ENCODE assay signal across 24 mouse cellular contexts in genomic region chr1:105522321-105522720, GRCm38 (mm10).
DNase-seq lines count a peak whose midpoint lies in the region; ATAC-seq and TF ChIP-seq lines count a peak whose summit lies in the region.
"Had no signal": no experiment of that assay in that cellular context is flagged by ENCODE, and none has a peak within 500 bp of the region (broad histone marks: within the 10 kb centered on the region; RNA-seq: fewer than 3 reads in every experiment).

No protein-coding gene starts in this region.

- H3K4me3 ChIP-seq in ES-Bruce4 (ENCODE audit: low read depth, low read length) (no peak overlapping the region), ES-E14 (ENCODE audit: insufficient read depth in 1 of 2, low read depth in 1 of 2, low read length in 2 of 2, poor library complexity in 1 of 2, severe bottlenecking in 1 of 2) (no peak overlapping the region)
- H3K4me3 ChIP-seq: embryonic facial prominence, embryonic 13.5 days; embryonic facial prominence, embryonic 15.5 days; forebrain, embryonic 13.5 days; forebrain, embryonic 15.5 days had no signal

- TF ChIP-seq POLR2A in ES-Bruce4 (IDR thresholded peaks at IDR 0.05; ENCODE audit: insufficient read depth, low read length): no peak

- in situ Hi-C loops in ES-E14 (cut with MboI; ENCODE audit: low sequenced_read_pairs in 2 of 2, unreplicated experiment in 2 of 2): no loop called here

- no peak for ATAC-seq in erythroblast, adult 5-6 weeks (replicated peaks; ENCODE audit: low FRiP score, poor library complexity, severe bottlenecking)
- ATAC-seq: activated CD4-positive, CD25-positive, alpha-beta regulatory T cell, adult 4 months; CD4-positive, CD25-positive, alpha-beta regulatory T cell, adult 4 months; forebrain, embryonic 13.5 days; forebrain, embryonic 15.5 days; forebrain, postnatal 0 days had no signal

- H3K9ac ChIP-seq in ES-Bruce4 (ENCODE audit: low read depth, poor library complexity, severe bottlenecking): no peak overlapping the region
- no peak overlapping the region for H3K9ac ChIP-seq in ES-E14 (ENCODE audit: insufficient read depth, low read depth, low read length, poor library complexity, severe bottlenecking)
- H3K9ac ChIP-seq: embryonic facial prominence, embryonic 13.5 days; embryonic facial prominence, embryonic 15.5 days; forebrain, embryonic 13.5 days; forebrain, embryonic 15.5 days; forebrain, postnatal 0 days had no signal

- TF ChIP-seq CTCF in ES-Bruce4 (IDR thresholded peaks at IDR 0.05; ENCODE audit: low read depth, low read length): no peak

- 0 out of 2 replicates have a peak, but pooled peaks have one; percentile 35 for TF ChIP-seq EP300 in ES-Bruce4 (IDR thresholded peaks at IDR 0.05; ENCODE audit: insufficient read depth, low read depth, low read length)

- H3K36me3 ChIP-seq in ES-Bruce4 (ENCODE audit: control insufficient read depth, insufficient read depth, low read length, poor library complexity, severe bottlenecking) (no peaks in the 10 kb centered on the region; the same call in 1 of the 2 replicates), ES-E14 (ENCODE audit: control insufficient read depth, insufficient read depth, low read length, poor library complexity, severe bottlenecking) (no peaks in the 10 kb centered on the region)
- H3K36me3 ChIP-seq: forebrain, embryonic 15.5 days had no signal

- peak; percentile 27 for DNase-seq in ES-E14 (ENCODE audit: low read depth, low spot score)
- DNase-seq in WW6 (ENCODE audit: low read depth, low spot score): peak; percentile 18
- DNase-seq in right cerebral cortex, postnatal 36 days (ENCODE audit: low spot score in 2 of 2): no peak
- DNase-seq in adrenal gland, adult 2 months: no peak
- DNase-seq: adrenal gland, postnatal 10 days; adrenal gland, postnatal 25 days; B cell, adult 2 months; cerebellum, adult 11 months; cerebellum, adult 18-20 months; cerebellum, adult 8-10 months; cerebellum, adult 9-11 months; cerebellum, postnatal 14 days; cerebellum, postnatal 36 days; embryo, embryonic 11 days; forebrain, postnatal 0 days had no signal

- H3K9me3 ChIP-seq in ES-Bruce4 (replicated peaks; ENCODE audit: control insufficient read depth, insufficient read depth, low read length, poor library complexity, severe bottlenecking) (no peaks in the 10 kb centered on the region), ES-E14 (ENCODE audit: control insufficient read depth, insufficient read depth, low read depth, low read length) (no peaks in the 10 kb centered on the region)
- H3K9me3 ChIP-seq: embryonic facial prominence, embryonic 13.5 days; embryonic facial prominence, embryonic 15.5 days; forebrain, embryonic 13.5 days; forebrain, embryonic 15.5 days had no signal

- H3K27ac ChIP-seq in ES-Bruce4 (ENCODE audit: insufficient read depth, low read length) (no peak overlapping the region), ES-E14 (ENCODE audit: insufficient read depth, low read depth, low read length, poor library complexity, severe bottlenecking) (no peak overlapping the region)
- H3K27ac ChIP-seq: embryonic facial prominence, embryonic 13.5 days; embryonic facial prominence, embryonic 15.5 days; forebrain, embryonic 13.5 days; forebrain, embryonic 15.5 days had no signal

- H3K4me1 ChIP-seq in ES-Bruce4 (ENCODE audit: control insufficient read depth, insufficient read depth, low read length) (peaks cover 5% of the 10 kb centered on the region), ES-E14 (ENCODE audit: control insufficient read depth in 2 of 2, insufficient read depth in 2 of 2, low read length in 2 of 2, poor library complexity in 1 of 2) (peaks cover 7 to 11% of the 10 kb centered on the region in 2 experiments; a peak in 2 of 4 replicates)
- H3K4me1 ChIP-seq: embryonic facial prominence, embryonic 13.5 days; embryonic facial prominence, embryonic 15.5 days; forebrain, embryonic 13.5 days; forebrain, embryonic 15.5 days had no signal

- no peaks in the 10 kb centered on the region for H3K27me3 ChIP-seq in ES-Bruce4 (ENCODE audit: control insufficient read depth, insufficient read depth, low read length, poor library complexity, severe bottlenecking)
- H3K27me3 ChIP-seq: CH12.LX; embryonic facial prominence, embryonic 13.5 days; embryonic facial prominence, embryonic 15.5 days; forebrain, embryonic 13.5 days; forebrain, embryonic 15.5 days had no signal

TF ChIP-seq in ES-E14, 5 proteins besides CTCF, POLR2A, EP300 and RAD21:
- TF ChIP-seq MAFK (IDR thresholded peaks at IDR 0.05; ENCODE audit: insufficient read depth, low read depth, low read length) (no peak), ZC3H11A (IDR thresholded peaks at IDR 0.05; ENCODE audit: borderline replicate concordance, low read depth, low read length) (no peak), ZNF384 (IDR thresholded peaks at IDR 0.05; ENCODE audit: low read depth, low read length) (no peak), HCFC1 (IDR thresholded peaks at IDR 0.05; ENCODE audit: borderline replicate concordance, insufficient read depth, low read length) (no peak), CHD2 (IDR thresholded peaks at IDR 0.05; ENCODE audit: low read depth, low read length) (no peak)

Comparison
In these comparisons a context has a peak if more than half of its experiments do, and no peak if none do; other contexts are left out.
1. DNase-seq: peak in ES-E14 (single experiment) and WW6 (single experiment); none in right cerebral cortex, postnatal 36 days (0 of 2) and adrenal gland, adult 2 months (single experiment).